In genomic region chr11:20332561-20333514, GRCm38 (mm10) we compare ENCODE assay signal across 1 mouse cellular context.
TF ChIP-seq lines count a peak whose summit lies in the region.

Slc1a4 (minus strand) TSS chr11:20332713.

TF ChIP-seq in MEL, 35 proteins besides CTCF, POLR2A, EP300 and RAD21 (continued from another document):
- peak; percentile 87; the same call in 1 of the 2 replicates for TF ChIP-seq JUND (IDR thresholded peaks at IDR 0.05; ENCODE audit: low read depth, low read length)
